Mouse (Mus musculus): ENCODE data around the gene Polr2g.

Gene Polr2g

GRCm38 (mm10) chr19:8818301-8818798 is 20.0 kb upstream of the Polr2g start:
- peak; percentile 26 to 41 for DNase-seq (ENCODE audit: low spot score in 2 of 2)

DNA sequence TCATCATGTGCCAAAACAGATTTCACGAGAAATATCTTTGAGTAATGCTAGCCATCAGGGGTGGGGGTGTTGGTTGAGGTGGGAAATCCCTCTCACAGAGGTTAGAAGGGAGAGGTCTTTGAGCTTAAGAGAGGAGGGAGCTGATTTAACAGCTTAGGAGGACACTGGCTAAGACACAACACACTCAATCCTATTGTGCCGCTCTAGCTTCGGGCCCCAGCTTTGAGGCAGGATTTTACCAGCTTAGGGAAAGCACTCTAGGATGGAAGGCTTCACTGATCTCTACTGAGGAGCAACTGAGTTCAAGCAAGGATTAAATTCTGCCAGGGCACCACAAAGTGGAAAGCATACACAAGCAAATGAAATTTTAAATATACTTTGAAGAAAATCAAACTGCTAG is 18.6 kb upstream of the Polr2g start:
- DNase-seq (ENCODE audit: low spot score in 2 of 2): no peak

GRCm38 (mm10) chr19:8815812-8816211 is 17.4 kb upstream of the Polr2g start:
- DNase-seq (ENCODE audit: low spot score in 2 of 2): no peak

GRCm38 (mm10) chr19:8806810-8807209 is 8.4 kb upstream of the Polr2g start:
- no peak for DNase-seq (ENCODE audit: low spot score in 2 of 2)

- no peak for DNase-seq (ENCODE audit: low spot score in 2 of 2)
Measured at GRCm38 (mm10) chr19:8803879-8804660, 5.7 kb upstream of the Polr2g start.

DNA sequence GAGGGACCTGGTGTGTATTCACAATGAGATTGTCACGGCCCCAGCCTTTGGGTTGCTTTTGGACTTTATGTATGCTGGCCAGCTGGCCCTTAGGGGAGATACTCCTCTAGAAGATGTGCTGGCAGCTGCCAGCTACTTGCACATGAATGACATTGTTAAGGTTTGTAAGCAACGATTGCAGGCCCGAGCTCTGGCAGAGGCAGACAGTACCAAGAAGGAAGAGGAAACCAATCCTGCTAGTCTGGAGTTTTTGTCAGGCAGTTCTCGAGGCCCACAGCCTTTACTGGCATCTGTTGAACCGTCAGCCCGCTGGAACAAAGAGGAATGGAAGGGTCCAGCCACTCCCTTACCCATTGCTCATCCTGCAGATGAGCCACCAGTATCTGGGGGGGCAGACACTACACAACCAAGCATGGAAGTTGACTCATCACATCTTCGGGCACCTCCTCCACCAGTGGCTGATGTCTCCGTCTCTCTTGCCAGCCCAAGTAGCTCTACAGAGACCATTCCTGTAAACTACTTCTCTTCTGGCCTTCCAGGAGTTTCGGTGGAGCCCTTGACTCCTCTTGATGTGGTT is 4.9 kb upstream of the Polr2g start:
- no peak for DNase-seq (ENCODE audit: low spot score in 2 of 2)

GRCm38 (mm10) chr19:8802130-8802821 is 3.9 kb upstream of the Polr2g start, which contains the start of gene Zbtb3:
TSS of gene Zbtb3 (plus strand) at chr19:8802555.
- peak; percentile 81 to 94 for DNase-seq (ENCODE audit: low spot score in 2 of 2)

GRCm38 (mm10) chr19:8798947-8799315 is 554 bp upstream of the Polr2g start:
- DNase-seq (ENCODE audit: low spot score in 2 of 2): no peak

DNA sequence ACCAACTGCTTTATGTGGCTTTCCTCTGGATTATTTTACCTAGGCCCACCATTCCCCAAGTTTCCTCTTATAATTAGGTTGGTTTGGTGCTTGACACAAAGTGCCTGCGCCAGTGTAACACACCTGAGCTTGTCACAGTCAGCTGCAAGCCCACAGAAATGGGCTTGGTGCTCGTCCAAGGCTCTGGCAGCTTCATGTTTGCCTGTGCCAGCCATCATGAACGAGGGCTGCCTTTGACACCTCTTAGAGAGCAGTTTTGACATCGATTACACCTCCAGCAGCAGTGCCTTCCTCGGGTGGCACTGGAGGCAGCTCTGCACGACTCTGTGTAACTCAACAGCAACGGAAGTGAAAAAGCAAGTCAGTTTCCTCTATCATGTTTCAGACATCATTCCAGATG is 8.2 kb downstream of the Polr2g start:
- DNase-seq (ENCODE audit: low spot score in 2 of 2): no peak

DNA sequence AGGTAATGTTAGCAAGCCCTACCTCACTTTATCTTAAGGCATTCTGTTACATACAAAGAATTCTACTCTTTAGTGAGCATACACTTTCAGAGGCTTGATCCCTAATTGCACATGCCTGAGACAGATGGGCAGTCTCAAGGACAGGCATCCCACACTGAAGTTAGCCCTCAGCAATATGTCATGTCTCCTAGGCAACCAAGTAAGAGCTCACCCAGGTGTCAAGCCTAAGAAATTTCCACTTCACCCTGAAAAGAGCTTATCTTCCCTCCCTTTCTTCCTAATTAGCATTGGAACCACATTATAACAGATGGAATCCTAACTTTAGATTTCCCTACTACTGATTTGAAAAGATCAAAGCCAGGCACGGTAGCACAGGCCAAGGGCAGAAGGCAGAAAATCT is 9.2 kb downstream of the Polr2g start:
- no peak for DNase-seq (ENCODE audit: low spot score in 2 of 2)

- no peak for DNase-seq (ENCODE audit: low spot score in 2 of 2)
Measured at GRCm38 (mm10) chr19:8788521-8788920, 9.9 kb downstream of the Polr2g start.

GRCm38 (mm10) chr19:8786008-8786781 is 12.2 kb downstream of the Polr2g start, which contains the start of gene Taf6l:
TSS of gene Taf6l (minus strand) at chr19:8786417.
- peak; percentile 80 to 93 for DNase-seq (ENCODE audit: low spot score in 2 of 2)

- DNase-seq (ENCODE audit: low spot score in 2 of 2): peak; percentile 51 to 60
Measured at GRCm38 (mm10) chr19:8774951-8775421, 23.4 kb downstream of the Polr2g start.

DNA sequence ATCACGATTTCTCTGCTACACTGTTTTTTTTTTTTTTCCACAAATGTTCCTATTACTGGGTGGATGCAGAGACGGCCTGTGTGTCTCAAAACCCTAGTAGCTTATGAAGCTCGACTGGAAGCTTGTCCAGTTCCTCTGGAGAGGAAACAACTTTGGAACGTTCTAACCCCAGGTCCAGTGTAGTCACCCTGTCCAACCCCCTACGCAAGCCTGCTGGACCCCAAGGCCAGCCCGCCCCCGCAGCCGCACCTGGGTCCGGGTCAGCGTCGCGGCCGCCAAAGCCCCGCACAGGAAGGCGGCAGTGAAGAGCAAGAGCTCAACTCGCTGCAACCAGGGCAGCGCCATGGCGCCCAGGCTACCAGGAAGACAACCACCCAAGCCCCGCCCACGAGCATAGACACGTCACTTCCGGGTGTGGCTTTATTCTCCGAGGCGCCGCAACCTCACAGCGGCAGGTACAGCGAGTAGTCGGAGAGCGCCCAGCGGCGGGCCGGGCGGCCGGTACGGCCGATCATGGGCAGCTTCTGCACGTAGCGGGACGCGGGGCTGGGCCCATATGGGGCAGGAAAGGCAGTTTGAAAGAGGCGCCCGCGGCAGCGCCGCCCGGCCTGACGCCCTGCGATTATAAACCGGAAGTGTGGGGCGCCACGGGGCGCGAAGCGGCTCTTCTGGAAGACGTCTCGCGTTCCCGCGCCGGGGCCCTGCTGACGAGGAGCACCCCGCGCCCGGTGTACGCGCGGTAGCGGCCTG is 24.1 kb downstream of the Polr2g start, which contains the start of gene Tmem179b:
Tmem179b (minus strand) TSS at position 382 of the 750 bp plus-strand sequence.
- peak; percentile 99 for DNase-seq (ENCODE audit: low spot score in 2 of 2)

- peak in 1 of 2 experiments; percentile 16 for DNase-seq (ENCODE audit: low spot score in 2 of 2)
Measured at GRCm38 (mm10) chr19:8773409-8773808, 25.0 kb downstream of the Polr2g start.

DNA sequence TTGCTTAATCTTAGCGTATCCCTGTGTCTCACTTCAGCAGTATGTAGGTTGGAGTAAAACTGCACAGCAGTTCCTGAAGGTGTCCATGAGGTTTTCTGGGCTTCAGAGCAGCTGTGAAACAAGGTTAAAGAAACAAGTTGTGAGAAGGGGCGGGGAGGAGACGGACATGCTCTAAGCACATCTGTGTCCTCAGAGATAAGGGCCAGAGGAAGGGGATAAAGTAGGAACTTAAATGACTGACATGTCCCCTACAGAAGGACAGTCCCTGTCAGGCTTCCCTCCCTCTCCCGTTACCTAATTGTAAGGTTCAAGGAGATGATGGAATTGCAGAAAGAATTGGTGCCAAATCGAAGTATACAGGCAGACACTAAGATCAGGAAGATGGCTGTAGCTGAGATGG is 25.4 kb downstream of the Polr2g start:
- DNase-seq (ENCODE audit: low spot score in 2 of 2): peak in 1 of 2 experiments; percentile 26

- peak; percentile 64 to 87 for DNase-seq (ENCODE audit: low spot score in 2 of 2)
Measured at GRCm38 (mm10) chr19:8770567-8771270, 27.7 kb downstream of the Polr2g start, which contains the start of gene Tmem223. TSS of gene Tmem223 (plus strand) at chr19:8770996.

DNA sequence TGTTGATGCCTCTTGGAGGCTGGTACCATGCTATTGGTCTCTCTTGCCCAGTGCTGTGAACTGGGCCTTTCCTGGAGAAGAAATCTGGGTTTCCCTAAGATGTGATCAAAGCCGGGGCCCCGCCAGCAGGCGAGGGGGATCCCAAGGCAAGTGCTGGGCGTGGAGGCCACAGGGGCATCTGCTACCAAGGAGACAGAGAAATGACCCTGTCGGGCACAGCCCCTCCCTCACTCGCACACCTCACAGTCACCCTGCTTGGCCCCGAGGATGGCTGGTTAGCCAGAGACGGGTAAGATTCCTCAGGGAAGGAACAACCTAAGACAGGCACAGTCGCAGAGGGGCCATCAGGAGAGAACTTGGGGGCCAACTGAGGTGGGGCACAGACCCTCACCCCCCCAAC is 32.8 kb downstream of the Polr2g start:
- no peak for DNase-seq (ENCODE audit: low spot score in 2 of 2)

DNA sequence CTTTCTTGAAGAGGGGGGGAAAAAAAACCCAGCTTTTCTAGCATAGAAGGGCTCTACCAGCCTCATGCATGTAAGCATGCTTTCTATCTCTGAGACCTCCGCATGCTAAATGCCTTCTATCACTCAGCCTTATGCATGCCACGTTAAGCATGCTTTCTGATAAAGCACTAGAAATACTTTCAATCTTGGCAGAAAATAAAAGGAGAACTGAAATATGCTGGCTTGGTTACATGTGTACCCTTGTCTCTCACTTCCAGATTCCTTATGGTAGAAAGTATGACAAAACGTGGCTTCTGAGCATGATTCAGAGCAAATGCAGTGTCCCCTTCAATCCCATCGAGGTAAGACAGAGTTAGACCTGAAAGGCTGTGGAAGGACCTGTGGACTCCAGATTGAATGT is 35.1 kb downstream of the Polr2g start:
- DNase-seq (ENCODE audit: low spot score in 2 of 2): no peak

GRCm38 (mm10) chr19:8760757-8761156 is 37.6 kb downstream of the Polr2g start:
- peak in 1 of 2 experiments; percentile 50 for DNase-seq (ENCODE audit: low spot score in 2 of 2)
